Comparison of ENCODE assay signal across 7 mouse cellular contexts in the genomic region with DNA sequence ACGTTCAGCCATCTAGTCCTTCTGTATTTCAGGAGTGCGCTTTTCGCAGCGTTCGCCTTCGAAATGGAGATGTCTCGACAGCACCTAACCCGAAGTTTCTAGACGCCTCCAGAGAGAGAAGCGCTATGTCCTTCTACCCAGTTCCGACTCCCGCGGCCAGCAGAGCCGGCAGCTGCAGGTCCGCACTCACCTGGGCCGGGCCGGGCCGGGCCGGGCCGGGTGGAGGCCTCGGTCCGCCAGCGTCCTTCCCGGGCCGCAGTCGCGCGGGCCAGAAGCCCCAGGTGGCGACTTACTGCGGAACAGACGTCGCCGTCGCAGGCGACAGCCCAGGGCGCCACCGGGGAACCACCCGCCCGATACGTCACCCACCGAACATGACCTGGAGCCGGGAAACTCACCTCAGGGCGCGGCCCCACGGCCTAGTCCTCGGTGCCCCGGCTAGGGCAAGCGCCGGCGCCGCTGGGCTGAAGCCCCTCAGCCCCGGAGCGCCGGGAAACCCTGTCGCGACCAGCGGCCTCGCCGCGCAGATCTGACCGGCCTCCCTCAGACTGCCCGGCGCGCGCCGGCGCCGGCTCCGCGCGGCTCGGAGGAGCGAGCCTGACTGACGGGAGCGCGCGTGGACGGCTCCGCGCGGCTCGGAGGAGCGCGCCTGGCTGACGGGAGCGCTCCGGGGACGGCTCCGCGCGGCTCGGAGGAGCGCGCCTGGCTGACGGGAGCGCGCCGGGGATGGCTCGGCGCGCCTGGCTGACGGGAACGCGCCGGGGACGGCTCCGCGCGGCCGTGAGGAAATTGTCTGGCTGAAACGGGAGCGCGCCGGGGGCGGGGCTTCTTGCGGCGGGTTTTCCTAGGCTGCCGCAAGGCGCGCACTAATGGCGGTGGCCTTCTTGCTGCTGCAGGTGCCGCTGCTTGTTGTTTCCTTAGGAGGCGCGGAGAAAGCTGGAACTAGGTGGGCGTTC. TPM values are rescaled to one million over a fixed set of nuclear protein-coding genes. Genes with fewer than 3 reads are reported as not detected.
DNase-seq lines count a peak whose midpoint lies in the region; ATAC-seq and TF ChIP-seq lines count a peak whose summit lies in the region.

Gene Ubxn2a (minus strand): TSS at position 755 of the 956 bp plus-strand sequence.

- H3K27me3 ChIP-seq in embryonic facial prominence, embryonic 12.5 days = no peaks in the 10 kb centered on the region
- no peaks in the 10 kb centered on the region for H3K27me3 ChIP-seq in limb, embryonic 11.5 days (ENCODE audit: control insufficient read depth, insufficient read depth, low read length)
- no peaks in the 10 kb centered on the region for H3K27me3 ChIP-seq in midbrain, embryonic 14.5 days (ENCODE audit: control insufficient read depth, insufficient read depth, low read length)
- no peaks in the 10 kb centered on the region for H3K27me3 ChIP-seq in spleen, adult 2 months (ENCODE audit: control insufficient read depth, insufficient read depth, low read length)

- peak; percentile 56 for TF ChIP-seq POLR2A in spleen, adult 2 months (IDR thresholded peaks at IDR 0.05; ENCODE audit: low read depth, low read length)

- H3K4me3 ChIP-seq in embryonic facial prominence, embryonic 12.5 days = peak within 1 kb of the TSS; percentile 75
- peak within 1 kb of the TSS; percentile 67 for H3K4me3 ChIP-seq in limb, embryonic 11.5 days (ENCODE audit: low read depth, low read length)
- peak within 1 kb of the TSS; percentile 65 for H3K4me3 ChIP-seq in midbrain, embryonic 14.5 days (replicated peaks; ENCODE audit: low read depth, low read length)
- H3K4me3 ChIP-seq in spleen, adult 2 months (ENCODE audit: extremely low read depth, insufficient read depth, insufficient read length) = peak within 1 kb of the TSS; percentile 82

- H3K36me3 ChIP-seq in embryonic facial prominence, embryonic 12.5 days = no peaks in the 10 kb centered on the region
- H3K36me3 ChIP-seq in limb, embryonic 11.5 days (ENCODE audit: control insufficient read depth, insufficient read depth, low read length) = no peaks in the 10 kb centered on the region
- no peaks in the 10 kb centered on the region for H3K36me3 ChIP-seq in midbrain, embryonic 14.5 days (ENCODE audit: control insufficient read depth, insufficient read depth, low read length)
- no peaks in the 10 kb centered on the region for H3K36me3 ChIP-seq in spleen, adult 2 months (ENCODE audit: control insufficient read depth, insufficient read depth, low read length)

- H3K4me2 ChIP-seq in embryonic facial prominence, embryonic 12.5 days (replicated peaks) = peak within 1 kb of the TSS; percentile 81
- H3K4me2 ChIP-seq in limb, embryonic 11.5 days (ENCODE audit: low read depth, severe bottlenecking) = peak within 1 kb of the TSS; percentile 74
- H3K4me2 ChIP-seq in midbrain, embryonic 14.5 days (ENCODE audit: low read length) = peak within 1 kb of the TSS; percentile 72

- peak; percentile 98 for DNase-seq in adrenal gland, postnatal 25 days
- DNase-seq in heart, adult 11 months = peak; percentile 100
- peak; percentile 96 for DNase-seq in kidney, adult 18-20 months
- peak; percentile 94 for DNase-seq in limb, embryonic 11.5 days (ENCODE audit: low spot score)
- peak; percentile 97 for DNase-seq in midbrain, embryonic 14.5 days
- DNase-seq in spleen, adult 2 months (ENCODE audit: low read depth in 1 of 2, low spot score in 2 of 2) = peak; percentile 82 to 94

- TF ChIP-seq CTCF in spleen, adult 2 months (IDR thresholded peaks at IDR 0.05; ENCODE audit: extremely low read depth, insufficient read depth, insufficient read length, insufficient replicate concordance) = no peak

- H3K9me3 ChIP-seq in embryonic facial prominence, embryonic 12.5 days = no peaks in the 10 kb centered on the region
- H3K9me3 ChIP-seq in limb, embryonic 11.5 days (ENCODE audit: control insufficient read depth, low read length) = no peaks in the 10 kb centered on the region
- no peaks in the 10 kb centered on the region for H3K9me3 ChIP-seq in midbrain, embryonic 14.5 days (ENCODE audit: control insufficient read depth, low read length)

- WGBS in embryonic facial prominence, embryonic 12.5 days = under 1% methylated on average over 124 of the region's 125 CpGs
- WGBS in limb, embryonic 11.5 days = under 1% methylated on average over 95 of the region's 125 CpGs
- WGBS in midbrain, embryonic 14.5 days = 1% methylated on average over 124 of the region's 125 CpGs
- under 1% methylated on average over 123 of the region's 125 CpGs for WGBS in spleen, adult 2 months

- peak within 1 kb of the TSS; percentile 83 for H3K27ac ChIP-seq in embryonic facial prominence, embryonic 12.5 days
- H3K27ac ChIP-seq in limb, embryonic 11.5 days (replicated peaks; ENCODE audit: low read depth, low read length) = peak within 1 kb of the TSS; percentile 48; the same call in 1 of the 2 replicates
- H3K27ac ChIP-seq in midbrain, embryonic 14.5 days (replicated peaks; ENCODE audit: low read depth, low read length) = peak within 1 kb of the TSS; percentile 84
- H3K27ac ChIP-seq in spleen, adult 2 months (ENCODE audit: insufficient read depth, low read length) = peak within 1 kb of the TSS; percentile 99

- peak; percentile 89 for ATAC-seq in embryonic facial prominence, embryonic 12.5 days (ENCODE audit: insufficient number of reproducible peaks, insufficient read depth, low FRiP score, low TSS enrichment)
- peak; percentile 87 for ATAC-seq in limb, embryonic 11.5 days (ENCODE audit: insufficient number of reproducible peaks, low FRiP score, low TSS enrichment, low read depth)
- peak; percentile 93 for ATAC-seq in midbrain, embryonic 14.5 days (ENCODE audit: low FRiP score, low TSS enrichment)

- no peaks in the 10 kb centered on the region; the same call in 1 of the 2 replicates for H3K4me1 ChIP-seq in embryonic facial prominence, embryonic 12.5 days
- H3K4me1 ChIP-seq in limb, embryonic 11.5 days (ENCODE audit: control insufficient read depth, insufficient read depth, low read length) = no peaks in the 10 kb centered on the region
- H3K4me1 ChIP-seq in midbrain, embryonic 14.5 days (ENCODE audit: control insufficient read depth, insufficient read depth, low read length) = peaks cover 3% of the 10 kb centered on the region; the same call in 1 of the 2 replicates
- H3K4me1 ChIP-seq in spleen, adult 2 months (ENCODE audit: control insufficient read depth, insufficient read depth, insufficient read length) = peaks cover 10% of the 10 kb centered on the region

- H3K9ac ChIP-seq in embryonic facial prominence, embryonic 12.5 days = peak within 1 kb of the TSS; percentile 83
- H3K9ac ChIP-seq in limb, embryonic 11.5 days (ENCODE audit: low read length) = peak within 1 kb of the TSS; percentile 81
- H3K9ac ChIP-seq in midbrain, embryonic 14.5 days (replicated peaks; ENCODE audit: low read length) = peak within 1 kb of the TSS; percentile 73

RNA-seq across cellular contexts. Expression of gene Ubxn2a, which starts in this region (rescaled TPM):
- 38.3 and 43.2 TPM in 2 replicates for total RNA-seq in adrenal gland, postnatal 25 days (2021)
- polyA plus RNA-seq in embryonic facial prominence, embryonic 12.5 days (2016; fragmentation: Nextera tagmentation; extraction: Ambion mirVana) = 27.3 and 28.1 TPM in 2 replicates
- 23.1 and 26.8 TPM in 2 replicates for polyA plus RNA-seq in limb, embryonic 11.5 days (2014; fragmentation: Nextera tagmentation; extraction: Ambion mirVana)
- polyA plus RNA-seq in midbrain, embryonic 14.5 days (2014; fragmentation: Nextera tagmentation; extraction: Ambion mirVana) = 31.4 and 38.9 TPM in 2 replicates
- polyA plus RNA-seq in spleen, adult 2 months (2012; rRNA removed) = 1.8 and 2.8 TPM in 2 replicates

Comparison
In these comparisons a context has a peak if more than half of its experiments do, and no peak if none do; other contexts are left out.
1. Peak in every context shown above with its lines: DNase-seq, ATAC-seq, H3K4me3 ChIP-seq and H3K27ac ChIP-seq.
2. H3K27ac ChIP-seq: peak in every context shown above with its lines; median percentile 99 in spleen, adult 2 months; 84 in midbrain, embryonic 14.5 days; 83 in embryonic facial prominence, embryonic 12.5 days; 48 in limb, embryonic 11.5 days.